Mouse (Mus musculus) erythroid progenitor cell, adult 5-6 weeks (primary cell): ENCODE measurements around the gene Gm6525. TPM values are rescaled to one million over a fixed set of nuclear protein-coding genes. Genes with fewer than 3 reads are reported as not detected.
A peak's percentile ranks its signal among the peaks of the same experiment; 100 is the strongest.

ENCODE experiments used
- ATAC-seq: replicated peaks from 2 replicates; pipeline ENCODE4 v1.8.0; 2016; ENCODE audit warnings: moderate number of reproducible peaks, mild to moderate bottlenecking, moderate TSS enrichment, inconsistent platforms; ENCODE audit not compliant: poor library complexity, low FRiP score, severe bottlenecking
- total RNA-seq, 2 experiments: library from RNA; stranded (forward) in 1 of 2; stranded (reverse) in 1 of 2; fragments of 150-400 nt in 1 of 2; fragments of 186-747, 209-891 nt in 1 of 2; gene quantifications; 2 replicates each; pipeline versions ENCODE4 v1.2.3 to v1.2.4; 2015 to 2017; ENCODE audit warnings: low replicate concordance in 2 of 2

Gm6525 gene
- not detected in 2 replicates for total RNA-seq (2015; ENCODE audit: low replicate concordance)
- total RNA-seq (2017; ENCODE audit: low replicate concordance) = 3.9 TPM in 1 of 2 replicates, not detected in the other

- ATAC-seq = no peak
Observed at GRCm38 (mm10) chr3:84173581-84174154, at the start of gene Gm6525. Gene Gm6525, plus strand, starts transcription at chr3:84174104.

- no peak for ATAC-seq
Observed at GRCm38 (mm10) chr3:84125704-84126289, 48.1 kb upstream of the Gm6525 start.

DNA sequence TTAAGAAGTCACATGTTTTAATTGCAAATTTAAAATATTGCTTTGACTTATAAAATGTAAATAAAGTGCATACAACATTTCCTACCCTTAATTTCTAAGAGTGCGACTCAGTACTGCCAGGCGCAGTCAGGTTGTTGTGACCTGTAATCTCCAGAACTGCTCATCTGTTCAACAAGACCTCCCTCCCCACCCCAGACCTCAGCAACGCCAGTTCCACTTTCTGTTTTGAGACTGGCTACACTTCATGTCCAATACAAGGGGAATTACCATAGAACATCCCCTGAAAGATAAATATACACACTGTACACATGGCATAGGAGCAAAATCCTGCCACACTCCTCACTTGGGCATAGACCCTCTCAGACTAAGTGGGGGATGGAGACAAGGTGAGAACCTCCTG is 47.2 kb upstream of the Gm6525 start:
- ATAC-seq = no peak

- ATAC-seq = no peak
Observed at GRCm38 (mm10) chr3:84127431-84127830, 46.5 kb upstream of the Gm6525 start.

GRCm38 (mm10) chr3:84128871-84129870 is 44.7 kb upstream of the Gm6525 start:
- no peak for ATAC-seq

DNA sequence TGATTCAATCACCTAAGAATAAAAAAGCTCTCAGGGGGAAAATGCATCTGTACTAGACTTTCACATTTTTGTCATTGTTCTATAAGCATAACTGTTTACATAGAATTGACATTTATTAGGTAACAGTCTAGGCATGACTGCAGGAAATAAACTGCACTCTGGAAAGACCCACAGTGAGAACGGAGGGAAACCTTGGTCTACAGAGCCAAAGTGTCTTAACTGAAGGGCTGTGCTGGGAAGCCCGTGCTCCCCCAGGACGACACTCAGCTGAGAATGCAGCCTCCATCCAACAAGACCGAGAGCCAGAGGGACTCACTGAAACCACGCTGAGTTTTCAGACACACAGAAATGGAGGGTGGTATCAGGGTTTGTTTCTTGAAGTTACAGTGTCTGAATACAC is 43.1 kb upstream of the Gm6525 start:
- no peak for ATAC-seq

DNA sequence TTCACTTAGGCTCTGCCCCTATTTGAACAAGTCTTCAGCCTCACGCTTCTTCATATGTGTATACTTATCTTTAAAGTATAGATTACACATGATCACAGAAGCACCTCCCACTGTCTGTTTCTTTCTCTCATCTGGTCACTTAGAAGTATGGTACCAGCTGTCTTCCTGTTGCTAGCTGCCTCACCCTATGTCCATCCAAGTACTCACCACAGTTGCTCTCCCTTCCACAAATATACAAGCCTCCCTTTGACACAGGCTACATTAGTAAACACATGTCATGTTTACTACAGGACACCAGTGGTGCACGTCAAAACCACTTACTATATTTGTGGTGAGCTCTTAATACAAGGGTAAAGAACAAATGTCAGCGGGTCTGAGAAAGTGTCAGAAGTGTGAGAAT is 42.5 kb upstream of the Gm6525 start:
- ATAC-seq = no peak

- peak; percentile 100 for ATAC-seq
Observed at GRCm38 (mm10) chr3:84135387-84135786, 38.5 kb upstream of the Gm6525 start.

GRCm38 (mm10) chr3:84135933-84136332 is 38.0 kb upstream of the Gm6525 start:
- ATAC-seq = no peak

DNA sequence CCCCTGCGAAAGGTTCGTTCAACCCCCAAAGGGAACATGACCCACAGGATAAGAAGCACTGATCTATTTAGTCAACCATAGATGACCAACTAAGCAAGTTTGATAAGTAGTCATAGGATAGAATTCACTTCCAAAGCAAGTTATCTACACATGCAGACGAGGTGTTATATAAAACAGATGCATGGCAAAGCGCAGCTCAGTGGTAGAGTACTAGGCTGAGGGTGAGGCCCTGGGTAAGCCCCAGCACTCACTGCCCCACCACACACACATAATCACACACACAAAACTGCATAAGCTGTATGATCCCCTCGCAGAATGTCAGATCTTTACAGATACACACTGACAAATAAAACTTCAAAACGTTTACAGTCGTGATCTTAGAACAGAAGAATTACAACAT is 37.4 kb upstream of the Gm6525 start:
- ATAC-seq = no peak

- no peak for ATAC-seq
Observed at GRCm38 (mm10) chr3:84140947-84141346, 33.0 kb upstream of the Gm6525 start.

DNA sequence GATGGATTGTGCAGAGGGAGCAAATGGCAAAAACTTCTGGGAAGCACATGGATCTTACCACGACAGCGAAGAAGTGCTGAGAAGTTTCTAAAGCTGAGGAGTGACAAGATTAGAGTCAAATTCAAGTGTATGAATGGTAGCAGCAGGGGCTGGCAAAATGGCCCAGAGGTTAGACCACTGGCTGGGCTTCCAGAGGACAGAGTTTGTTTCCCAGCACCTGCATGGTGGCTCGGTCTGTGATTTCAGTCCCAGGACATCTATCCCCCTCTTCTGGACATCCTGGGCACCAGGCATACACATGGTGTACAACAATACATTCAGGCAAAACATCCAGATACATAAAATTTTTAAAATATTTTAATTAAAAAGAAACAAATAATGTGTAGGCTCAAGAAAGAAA is 24.1 kb upstream of the Gm6525 start:
- no peak for ATAC-seq

GRCm38 (mm10) chr3:84154721-84155141 is 19.2 kb upstream of the Gm6525 start:
- ATAC-seq = no peak

- no peak for ATAC-seq
Observed at GRCm38 (mm10) chr3:84155146-84155545, 18.8 kb upstream of the Gm6525 start.

DNA sequence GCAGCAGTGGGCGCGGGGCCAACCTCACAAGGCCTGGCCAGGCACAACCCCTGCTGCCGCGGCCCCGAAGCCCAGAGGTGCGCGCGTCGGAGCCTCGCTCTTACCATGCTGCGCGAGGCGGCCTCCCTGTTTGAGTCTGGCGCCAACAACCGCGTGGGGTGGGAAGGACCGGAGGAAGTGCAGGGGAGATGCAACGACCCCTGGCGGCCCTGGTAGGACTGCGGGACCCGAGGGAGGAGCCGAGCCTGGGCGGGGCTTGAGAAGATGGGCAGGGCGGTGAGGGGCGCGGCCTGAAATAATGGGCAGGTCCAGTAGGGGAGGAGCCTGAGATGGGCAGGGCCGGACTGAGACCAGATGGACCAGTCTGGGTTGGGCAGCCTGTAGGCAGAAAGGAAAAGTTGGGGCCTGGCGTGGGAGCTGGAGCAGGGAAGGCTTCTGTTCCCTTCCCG is 18.3 kb upstream of the Gm6525 start, which contains the start of gene Mnd1:
Gene Mnd1, minus strand, starts transcription at position 229 of the 449 bp plus-strand sequence.
- ATAC-seq = peak; percentile 98

- no peak for ATAC-seq
Observed at GRCm38 (mm10) chr3:84156105-84156504, 17.8 kb upstream of the Gm6525 start.

DNA sequence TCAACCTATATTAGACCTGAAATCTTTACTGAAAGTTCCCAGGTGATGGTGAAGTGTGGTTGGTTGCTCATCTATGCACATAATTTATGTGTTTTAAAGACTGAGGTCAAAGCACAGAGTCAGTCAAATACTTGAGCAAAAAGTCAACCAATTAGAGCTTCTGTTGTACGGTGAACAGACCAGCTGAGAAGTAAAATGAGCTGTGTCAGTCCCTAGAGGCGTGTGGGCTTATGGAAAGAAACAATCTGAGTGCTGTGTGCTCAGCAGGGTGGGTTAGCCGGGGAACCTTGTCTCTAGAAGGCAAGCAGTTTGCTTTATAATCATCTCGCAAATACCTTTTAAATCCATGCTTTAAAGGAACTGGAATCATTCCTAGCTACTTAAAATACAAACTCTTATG is 16.9 kb upstream of the Gm6525 start:
- no peak for ATAC-seq

DNA sequence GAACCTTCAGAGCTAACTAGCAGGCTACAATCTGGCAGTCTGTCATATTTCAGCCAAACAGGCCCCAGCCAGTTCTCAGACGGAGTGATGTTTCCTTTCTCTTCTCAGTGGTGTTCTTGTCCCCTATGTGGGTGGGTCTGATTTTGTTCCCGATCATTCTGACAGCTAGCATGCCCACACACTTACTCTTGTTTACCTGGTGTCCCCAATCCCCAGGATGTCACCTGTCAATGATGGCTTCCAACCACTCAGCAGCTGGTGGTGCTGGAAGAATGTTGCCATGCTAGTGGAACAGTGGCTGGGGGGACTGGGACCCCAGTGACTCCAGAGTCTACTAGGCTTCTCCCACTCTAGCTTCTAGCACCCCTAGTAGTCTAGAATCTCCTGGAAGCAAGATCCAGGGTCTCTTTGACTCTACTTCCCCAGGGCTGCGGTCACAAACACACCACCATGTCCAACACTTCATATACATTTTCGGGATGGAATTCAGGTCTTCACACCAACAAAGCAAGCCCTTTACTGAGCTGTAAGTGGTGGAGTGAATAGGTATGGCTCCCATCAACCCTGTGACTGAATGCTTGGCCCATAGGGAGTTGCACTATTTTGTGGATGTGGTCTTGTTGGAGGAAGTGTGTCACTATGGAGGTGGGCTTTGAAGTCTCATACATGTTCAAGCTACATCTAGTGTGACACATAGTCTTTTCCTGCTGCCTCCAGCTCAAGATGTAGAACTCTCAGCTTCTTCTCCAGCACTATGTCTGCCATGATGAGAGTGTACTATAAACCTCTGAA is 16.1 kb upstream of the Gm6525 start:
- ATAC-seq = no peak

DNA sequence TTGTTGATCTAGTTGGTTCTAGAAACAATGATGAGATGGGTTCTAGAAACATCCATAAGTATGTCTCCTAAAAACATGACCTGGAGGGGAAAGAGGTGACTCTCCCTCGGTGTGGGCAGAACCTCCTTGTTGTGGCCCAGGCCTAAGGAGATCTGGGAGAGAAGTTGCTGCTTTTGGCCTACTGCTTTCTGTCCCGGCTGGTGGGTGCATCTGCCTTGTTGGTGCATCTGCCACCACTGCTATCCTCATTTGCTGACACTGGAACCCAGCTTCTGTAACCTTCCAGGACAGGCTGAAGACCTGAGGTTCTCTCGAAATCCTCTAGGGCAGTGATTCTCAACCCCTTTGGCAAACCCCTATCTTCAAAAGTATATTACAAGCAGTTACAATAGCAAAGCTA is 8.5 kb upstream of the Gm6525 start:
- no peak for ATAC-seq

DNA sequence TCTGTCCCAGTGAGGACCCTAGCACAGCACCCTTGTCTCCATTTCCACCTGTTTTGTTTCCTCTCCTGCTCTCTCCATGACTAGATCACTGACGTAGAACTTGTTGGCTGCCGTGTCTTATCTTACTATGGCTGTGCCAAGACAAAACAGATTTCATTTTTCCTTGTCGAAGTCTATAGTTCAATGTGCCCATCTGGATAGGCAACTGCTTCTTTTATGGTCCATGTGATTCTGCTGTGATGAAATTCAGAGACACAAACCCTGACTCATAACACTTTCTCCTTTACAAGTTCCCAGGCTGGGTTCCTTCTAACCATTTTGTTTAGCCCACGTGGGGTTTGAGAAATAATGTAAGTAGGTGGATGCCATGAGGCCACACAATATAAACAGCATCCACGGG is 7.8 kb upstream of the Gm6525 start:
- no peak for ATAC-seq
